Mouse (Mus musculus): Measurements from ENCODE around the gene Rbck1. TPM values are rescaled to one million over a fixed set of nuclear protein-coding genes. Genes with fewer than 3 reads are reported as not detected.
"Not testable (repeated sequence)": the region's sequence is repeated elsewhere in the genome, so short reads cannot be mapped to it uniquely, and the experiment has no call there.

The Rbck1 gene
- polyA plus RNA-seq, 1 experiment from 2014 or later = 92.6 TPM

DNA sequence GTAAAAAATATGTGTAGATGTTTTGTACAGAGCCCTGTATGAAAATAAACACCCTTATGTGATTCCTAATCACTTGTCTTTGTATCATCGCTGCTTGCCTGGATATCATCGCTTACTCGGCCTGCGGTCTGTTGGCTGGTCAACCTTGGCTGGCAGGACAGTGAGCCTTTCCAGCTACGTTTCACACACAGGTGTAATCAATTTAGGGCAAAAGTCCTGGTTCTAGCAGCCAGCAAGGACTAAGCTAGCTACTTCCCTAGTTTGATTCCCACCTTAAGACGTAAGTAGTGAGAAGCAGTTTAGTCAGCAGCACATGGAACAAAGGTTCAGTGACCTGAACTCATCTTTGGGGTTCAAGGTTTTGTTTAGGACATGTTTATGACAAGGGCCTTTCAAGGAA lies 18.5 kb downstream of the Rbck1 start:
- H3K27me3 ChIP-seq (ENCODE audit: low read depth, poor library complexity, severe bottlenecking) = no peaks in the 10 kb centered on the region
- H3K9me3 ChIP-seq (replicated peaks) = no peaks in the 10 kb centered on the region
- H3K36me3 ChIP-seq = peaks cover 97% of the 10 kb centered on the region
- no peak overlapping the region for H3K4me3 ChIP-seq
- WGBS = 88% methylated on average over 6 of the region's 6 CpGs
- no peak overlapping the region for H3K27ac ChIP-seq
- no peak for DNase-seq (ENCODE audit: low spot score)
- no peaks in the 10 kb centered on the region for H3K4me1 ChIP-seq

- no peaks in the 10 kb centered on the region for H3K27me3 ChIP-seq (ENCODE audit: low read depth, poor library complexity, severe bottlenecking)
- no peaks in the 10 kb centered on the region for H3K4me1 ChIP-seq
- no peak overlapping the region for H3K4me3 ChIP-seq
- 95% methylated on average over 7 of the region's 7 CpGs for WGBS
- no peaks in the 10 kb centered on the region for H3K9me3 ChIP-seq (replicated peaks)
- H3K36me3 ChIP-seq = peaks cover 97% of the 10 kb centered on the region
- no peak for DNase-seq (ENCODE audit: low spot score)
- H3K27ac ChIP-seq = no peak overlapping the region
Observed at GRCm38 (mm10) chr2:152312996-152313395, 19.5 kb downstream of the Rbck1 start.

DNA sequence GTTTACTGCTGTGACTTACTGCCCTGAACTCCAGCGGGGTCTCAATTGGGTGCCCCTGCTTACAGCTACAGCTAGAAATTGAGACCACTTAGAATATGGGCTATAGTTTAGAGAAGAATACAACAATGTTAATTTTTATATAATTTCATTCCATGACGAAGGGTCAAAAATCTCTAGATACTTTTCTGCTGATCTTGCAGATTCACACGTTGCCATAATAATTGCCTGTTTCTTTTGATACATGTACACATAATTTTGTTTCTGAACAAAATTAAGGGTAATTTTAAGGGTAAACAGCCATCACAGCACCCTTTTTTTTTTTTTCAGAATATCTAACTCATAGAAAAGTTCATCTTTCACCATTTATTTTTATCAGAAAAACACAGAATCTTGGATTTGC lies 25.3 kb downstream of the Rbck1 start:
- H3K4me3 ChIP-seq = no peak overlapping the region
- no peak overlapping the region for H3K27ac ChIP-seq
- 95% methylated on average over 3 of the region's 3 CpGs for WGBS
- H3K36me3 ChIP-seq = peaks cover 98% of the 10 kb centered on the region
- H3K27me3 ChIP-seq (ENCODE audit: low read depth, poor library complexity, severe bottlenecking) = no peaks in the 10 kb centered on the region
- no peak for DNase-seq (ENCODE audit: low spot score)
- no peaks in the 10 kb centered on the region for H3K9me3 ChIP-seq (replicated peaks)
- H3K4me1 ChIP-seq = peaks cover 6% of the 10 kb centered on the region; the same call in 1 of the 2 replicates

DNA sequence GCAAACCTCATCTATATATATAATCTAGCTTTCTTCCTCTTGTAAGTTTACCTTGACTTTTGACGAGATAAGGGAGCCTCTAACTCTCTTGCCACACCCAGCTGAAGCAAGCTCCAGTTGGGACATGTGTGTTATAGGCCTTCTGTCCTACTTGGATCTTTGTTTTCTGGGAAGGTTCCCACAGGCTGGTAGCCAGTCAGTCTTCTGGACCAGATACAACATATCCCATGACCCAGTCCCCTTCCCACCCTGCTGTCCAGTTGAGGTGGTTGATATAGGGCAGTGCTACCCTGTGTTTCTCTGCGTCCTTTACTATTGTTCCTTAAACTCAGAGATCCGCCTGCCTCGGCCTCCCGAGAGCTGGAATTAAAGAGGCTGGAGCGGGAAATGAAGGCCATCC lies 27.0 kb downstream of the Rbck1 start:
- Histone ChIP-seq H3K27ac (no peak overlapping the region), H3K27me3 (ENCODE audit: low read depth, poor library complexity, severe bottlenecking) (no peaks in the 10 kb centered on the region), H3K36me3 (peaks cover 88% of the 10 kb centered on the region), H3K4me3 (no peak overlapping the region), H3K4me1 (peaks cover 6% of the 10 kb centered on the region; the same call in 1 of the 2 replicates), H3K9me3 (replicated peaks) (no peaks in the 10 kb centered on the region)
- 96% methylated on average over 6 of the region's 6 CpGs for WGBS
- DNase-seq (ENCODE audit: low spot score) = no peak

DNA sequence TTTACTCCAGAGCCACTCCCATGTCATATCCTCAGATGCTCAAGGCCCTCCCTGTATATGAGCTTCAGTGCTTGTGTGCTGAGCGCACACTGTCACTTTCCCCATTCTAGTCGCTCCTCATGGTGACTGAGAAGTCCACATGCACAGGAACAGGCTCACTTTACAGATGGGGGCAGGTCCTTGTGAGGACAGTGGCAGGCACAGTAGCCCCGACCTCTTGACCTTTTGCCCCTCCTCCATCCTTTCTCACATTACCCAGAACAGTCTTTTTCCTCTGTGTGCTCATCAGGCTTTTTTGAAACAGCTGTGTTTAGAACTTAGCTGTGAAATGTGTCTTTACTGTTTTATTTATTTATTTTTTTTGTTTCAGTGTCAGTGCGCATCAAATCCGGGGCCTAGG lies 28.7 kb downstream of the Rbck1 start:
- H3K27me3 ChIP-seq (ENCODE audit: low read depth, poor library complexity, severe bottlenecking) = no peaks in the 10 kb centered on the region
- no peak for DNase-seq (ENCODE audit: low spot score)
- H3K27ac ChIP-seq = no peak overlapping the region
- H3K4me1 ChIP-seq = peaks cover 6% of the 10 kb centered on the region; the same call in 1 of the 2 replicates
- no peak overlapping the region for H3K4me3 ChIP-seq
- H3K9me3 ChIP-seq (replicated peaks) = no peaks in the 10 kb centered on the region
- 49% methylated on average over 5 of the region's 5 CpGs for WGBS
- H3K36me3 ChIP-seq = peaks cover 73% of the 10 kb centered on the region

DNA sequence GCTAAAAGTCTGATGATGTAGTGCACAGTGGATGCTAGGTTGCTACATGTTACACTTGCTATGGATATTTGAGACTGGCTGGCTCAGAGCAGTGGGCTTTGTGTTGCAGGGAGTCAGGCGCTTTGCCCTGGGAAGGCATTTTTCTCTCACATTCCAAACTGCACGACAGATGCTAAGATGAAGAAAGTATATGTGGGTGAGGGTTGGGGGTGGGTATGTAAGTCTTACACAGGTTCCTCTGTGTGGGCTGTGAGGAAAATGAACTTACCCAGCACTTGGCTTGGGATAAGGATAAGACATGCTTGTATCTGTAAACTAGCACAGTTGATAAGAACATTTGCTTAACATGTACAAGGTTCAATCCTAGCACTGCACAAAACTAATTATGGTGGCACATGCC lies 29.6 kb downstream of the Rbck1 start:
- WGBS = 86% methylated on average over 2 of the region's 2 CpGs
- Histone ChIP-seq H3K27me3 (ENCODE audit: low read depth, poor library complexity, severe bottlenecking) (no peaks in the 10 kb centered on the region), H3K4me3 (no peak overlapping the region), H3K4me1 (peaks cover 6% of the 10 kb centered on the region; the same call in 1 of the 2 replicates), H3K27ac (no peak overlapping the region), H3K9me3 (replicated peaks) (no peaks in the 10 kb centered on the region), H3K36me3 (peaks cover 66% of the 10 kb centered on the region)
- DNase-seq (ENCODE audit: low spot score) = no peak

- Histone ChIP-seq H3K4me1 (peaks cover 21% of the 10 kb centered on the region), H3K27ac (0 out of 2 replicates have a peak overlapping the region, but pooled peaks have one; percentile 94), H3K36me3 (peaks cover 6% of the 10 kb centered on the region; the same call in 1 of the 2 replicates), H3K9me3 (replicated peaks) (no peaks in the 10 kb centered on the region), H3K27me3 (ENCODE audit: low read depth, poor library complexity, severe bottlenecking) (no peaks in the 10 kb centered on the region), H3K4me3 (peak overlapping the region; percentile 97)
- 47% methylated on average over 5 of the region's 5 CpGs for WGBS
- no peak for DNase-seq (ENCODE audit: low spot score)
Observed at GRCm38 (mm10) chr2:152294541-152294940, 37.9 kb downstream of the Rbck1 start.

DNA sequence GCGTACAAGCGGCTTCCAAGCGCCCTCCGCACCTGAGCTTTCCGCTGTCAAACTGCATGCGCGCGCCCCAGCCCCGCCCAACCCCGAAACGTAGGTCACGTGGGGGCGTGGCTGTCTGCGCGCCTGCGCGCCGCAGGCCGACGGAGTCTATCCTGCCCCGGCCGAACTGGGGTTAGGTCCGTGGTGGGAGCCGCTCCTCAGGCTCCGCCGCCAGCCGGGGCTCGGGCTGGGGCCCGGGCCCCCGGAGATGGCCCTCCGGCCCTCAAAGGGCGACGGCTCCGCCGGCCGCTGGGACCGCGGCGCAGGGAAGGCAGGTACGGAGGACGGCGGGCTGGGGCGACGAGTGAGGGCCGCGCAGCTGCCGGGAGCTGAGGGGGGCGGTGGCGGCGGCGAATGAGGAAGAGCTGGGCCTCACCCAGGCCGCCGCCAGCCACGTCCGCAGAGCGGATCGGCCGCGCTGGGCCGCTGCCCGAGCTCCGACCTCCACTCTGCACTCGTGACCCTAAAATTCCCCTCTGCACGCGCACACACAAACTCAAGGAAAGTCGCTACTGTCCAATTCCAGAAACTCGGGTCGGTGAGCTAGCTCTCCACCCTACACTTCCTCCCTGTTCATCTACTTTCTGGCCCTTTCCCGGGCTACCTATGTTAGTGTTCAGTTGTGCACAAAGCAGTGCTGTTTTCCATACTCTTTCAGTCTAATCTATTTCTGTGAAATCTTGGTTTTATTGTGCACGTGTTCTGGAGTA lies 38.6 kb downstream of the Rbck1 start, which contains the start of gene Tbc1d20:
Gene Tbc1d20, plus strand, starts transcription at position 102 of the 749 bp plus-strand sequence.
- H3K9me3 ChIP-seq (replicated peaks) = no peaks in the 10 kb centered on the region
- peaks cover 6% of the 10 kb centered on the region; the same call in 1 of the 2 replicates for H3K36me3 ChIP-seq
- peak within 1 kb of the TSS; percentile 97 for H3K4me3 ChIP-seq
- H3K27ac ChIP-seq = peak within 1 kb of the TSS; percentile 94
- DNase-seq (ENCODE audit: low spot score) = peak; percentile 92
- H3K27me3 ChIP-seq (ENCODE audit: low read depth, poor library complexity, severe bottlenecking) = no peaks in the 10 kb centered on the region
- H3K4me1 ChIP-seq = peaks cover 21% of the 10 kb centered on the region
- WGBS = under 1% methylated on average over 70 of the region's 70 CpGs

GRCm38 (mm10) chr2:152293179-152293726 lies 39.2 kb downstream of the Rbck1 start:
- Histone ChIP-seq H3K27me3 (ENCODE audit: low read depth, poor library complexity, severe bottlenecking) (no peaks in the 10 kb centered on the region), H3K27ac (no peak overlapping the region; the same call in 1 of the 2 replicates), H3K4me1 (peaks cover 21% of the 10 kb centered on the region), H3K9me3 (replicated peaks) (no peaks in the 10 kb centered on the region), H3K4me3 (peak overlapping the region; percentile 97), H3K36me3 (peaks cover 7% of the 10 kb centered on the region)
- 1% methylated on average over 15 of the region's 15 CpGs for WGBS
- no peak for DNase-seq (ENCODE audit: low spot score)

GRCm38 (mm10) chr2:152292475-152292874 lies 40.0 kb downstream of the Rbck1 start:
- DNase-seq (ENCODE audit: low spot score) = no peak

DNA sequence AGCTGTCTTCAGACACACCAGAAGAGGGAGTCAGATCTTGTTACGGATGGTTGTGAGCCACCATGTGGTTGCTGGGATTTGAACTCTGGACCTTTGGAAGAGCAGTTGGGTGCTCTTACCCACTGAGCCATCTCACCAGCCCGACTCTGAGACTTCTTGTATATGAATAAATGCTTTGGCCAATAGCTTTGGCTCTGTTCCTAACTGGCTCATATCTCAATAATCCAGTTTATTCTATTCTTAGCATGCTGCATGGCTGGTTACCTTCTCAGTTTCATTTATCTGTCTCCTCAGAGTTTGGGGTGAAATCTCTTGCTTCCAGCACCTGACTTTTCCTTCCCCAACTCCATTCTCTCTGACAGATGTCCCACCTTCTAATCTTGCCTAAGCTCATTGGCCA lies 42.8 kb downstream of the Rbck1 start:
- H3K27me3 ChIP-seq (ENCODE audit: low read depth, poor library complexity, severe bottlenecking); H3K9me3 ChIP-seq (replicated peaks); H3K4me3 ChIP-seq; H3K4me1 ChIP-seq; H3K27ac ChIP-seq; DNase-seq (ENCODE audit: low spot score): not testable (repeated sequence)
- WGBS = 94% methylated on average over 2 of the region's 2 CpGs
- H3K36me3 ChIP-seq = peaks cover 31% of the 10 kb centered on the region

More at GRCm38 (mm10) chr2:152292475-152292874, 40.0 kb downstream of the Rbck1 start:
- Histone ChIP-seq H3K4me3 (no peak overlapping the region), H3K36me3 (peaks cover 12% of the 10 kb centered on the region), H3K27ac (no peak overlapping the region), H3K27me3 (ENCODE audit: low read depth, poor library complexity, severe bottlenecking) (no peaks in the 10 kb centered on the region), H3K4me1 (peaks cover 21% of the 10 kb centered on the region), H3K9me3 (replicated peaks) (no peaks in the 10 kb centered on the region)
- WGBS = 77% methylated on average over 2 of the region's 2 CpGs

DNA sequence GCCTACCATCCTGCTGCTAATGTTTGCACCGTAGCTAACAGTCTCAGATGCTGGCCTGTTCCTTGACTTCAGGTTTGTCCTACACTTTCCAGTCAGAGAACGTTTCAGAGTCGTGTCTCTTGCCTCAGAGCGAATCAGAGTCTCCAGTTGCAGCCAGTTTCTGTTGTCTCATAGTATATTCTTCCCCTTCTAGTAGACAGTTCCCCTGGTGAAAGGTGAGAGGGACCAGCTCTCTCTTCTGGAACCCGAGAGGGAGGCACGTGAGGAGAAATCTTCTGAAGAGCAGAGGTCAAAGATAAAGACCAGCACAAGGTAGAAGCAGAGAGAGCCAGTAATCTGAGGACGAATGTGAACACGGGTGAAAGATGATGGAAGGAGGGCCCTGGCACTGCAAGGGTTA lies 44.4 kb downstream of the Rbck1 start:
- Histone ChIP-seq H3K4me3 (no peak overlapping the region), H3K36me3 (peaks cover 47% of the 10 kb centered on the region), H3K4me1 (peaks cover 1% of the 10 kb centered on the region; the same call in 1 of the 2 replicates), H3K27ac (no peak overlapping the region), H3K27me3 (ENCODE audit: low read depth, poor library complexity, severe bottlenecking) (no peaks in the 10 kb centered on the region), H3K9me3 (replicated peaks) (no peaks in the 10 kb centered on the region)
- no peak for DNase-seq (ENCODE audit: low spot score)
- 81% methylated on average over 8 of the region's 8 CpGs for WGBS

DNA sequence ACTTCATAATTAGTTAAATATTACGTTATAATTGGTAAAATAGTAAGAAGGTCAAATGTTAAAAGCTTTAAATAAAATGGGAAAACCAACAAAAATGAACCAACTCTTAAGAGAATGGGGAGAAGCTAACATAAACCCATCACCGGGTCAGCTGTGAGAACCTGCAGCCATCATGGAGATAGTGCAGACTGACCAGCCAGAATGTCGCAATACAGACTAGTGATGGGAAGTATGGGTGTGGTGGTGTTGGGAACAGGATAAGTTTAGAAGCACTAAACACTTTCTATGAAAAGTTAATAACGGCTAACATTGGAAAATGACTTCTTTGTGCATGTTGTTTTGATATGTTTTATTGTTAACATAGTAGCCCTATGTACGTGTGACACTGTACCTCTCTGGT lies 44.9 kb downstream of the Rbck1 start:
- peaks cover 52% of the 10 kb centered on the region for H3K36me3 ChIP-seq

More for the DNA sequence above, 44.9 kb downstream of the Rbck1 start:
- Histone ChIP-seq H3K4me1 (no peaks in the 10 kb centered on the region), H3K9me3 (replicated peaks) (no peaks in the 10 kb centered on the region), H3K4me3 (no peak overlapping the region), H3K27ac (no peak overlapping the region), H3K27me3 (ENCODE audit: low read depth, poor library complexity, severe bottlenecking) (no peaks in the 10 kb centered on the region)
- DNase-seq (ENCODE audit: low spot score) = no peak
- 92% methylated on average over 5 of the region's 5 CpGs for WGBS

Measured in limb, embryonic 10.5 days (tissue).